Mouse (Mus musculus) kidney, embryonic 15.5 days (tissue): ENCODE results near the gene Krtap9-3. TPM values are rescaled to one million over a fixed set of nuclear protein-coding genes. Genes with fewer than 3 reads are reported as not detected.
"Not testable (repeated sequence)": the region's sequence is repeated elsewhere in the genome, so short reads cannot be mapped to it uniquely, and the experiment has no call there.

Source experiments
- ATAC-seq: fragments of 200-750 bp; cut with Nextera tagmentation; replicated peaks from 2 replicates; pipeline ENCODE4 v1.8.0; 2017; ENCODE audit warnings: moderate TSS enrichment; ENCODE audit not compliant: low FRiP score
- H3K27ac ChIP-seq: fragments of 300-500 bp; sonication (generic); 2 replicates; pipeline ENCODE4 v1.5.1; 2015; ENCODE audit warnings: mild to moderate bottlenecking, inconsistent platforms
- H3K27me3 ChIP-seq: fragments of 300-500 bp; sonication (generic); 2 replicates; pipeline ENCODE4 v1.6.1; 2015; ENCODE audit warnings: inconsistent platforms
- H3K36me3 ChIP-seq: fragments of 300-500 bp; sonication (generic); 2 replicates; pipeline ENCODE4 v1.6.1; 2015; ENCODE audit warnings: inconsistent platforms
- H3K4me1 ChIP-seq: fragments of 300-500 bp; sonication (generic); 2 replicates; pipeline ENCODE4 v1.6.1; 2015; ENCODE audit warnings: inconsistent platforms
- H3K4me2 ChIP-seq: fragments of 300-500 bp; sonication (generic); 2 replicates; pipeline ENCODE4 v1.6.1; 2015; ENCODE audit warnings: moderate library complexity, mild to moderate bottlenecking, inconsistent platforms
- H3K4me3 ChIP-seq: fragments of 300-500 bp; sonication (generic); replicated peaks from 2 replicates; pipeline ENCODE4 v1.5.1; 2015; ENCODE audit warnings: mild to moderate bottlenecking, inconsistent platforms
- H3K9ac ChIP-seq: fragments of 300-500 bp; sonication (generic); 2 replicates; pipeline ENCODE4 v1.6.1; 2015; ENCODE audit warnings: mild to moderate bottlenecking, inconsistent platforms
- H3K9me3 ChIP-seq: fragments of 300-500 bp; sonication (generic); replicated peaks from 2 replicates; pipeline ENCODE4 v1.6.1; 2016; ENCODE audit warnings: inconsistent platforms
- WGBS: fragments of 180-500 bp; shearing (Covaris S2); methylation state at CpG from one replicate; pipeline ENCODE4 v1.1.7; 2015; ENCODE audit warnings: mixed read lengths; 5-methylcytosine and 5-hydroxymethylcytosine counted together
- polyA plus RNA-seq: library from polyadenylated mRNA; unstranded; fragments of >200 nt; fragmentation: Nextera tagmentation; extraction: Ambion mirVana; gene quantifications from 2 replicates; pipeline ENCODE4 v1.2.1, GENCODE M21; 2015

Gene Krtap9-3
- not detected in 2 replicates for polyA plus RNA-seq

- not testable (repeated sequence) for ATAC-seq, H3K27me3 ChIP-seq, H3K4me1 ChIP-seq, H3K4me3 ChIP-seq, H3K4me2 ChIP-seq, H3K36me3 ChIP-seq, H3K9me3 ChIP-seq, H3K27ac ChIP-seq, H3K9ac ChIP-seq
- WGBS, result 73% methylated on average over 6 of the region's 6 CpGs
Observed at GRCm38 (mm10) chr11:99597742-99598141, at the start of gene Krtap9-3. Gene Krtap9-3, minus strand, starts transcription at chr11:99598105.

- Histone ChIP-seq H3K4me2 (no peak overlapping the region), H3K4me3 (no peak overlapping the region), H3K27ac (no peak overlapping the region), H3K36me3 (no peaks in the 10 kb centered on the region), H3K27me3 (no peaks in the 10 kb centered on the region), H3K4me1 (no peaks in the 10 kb centered on the region), H3K9ac (no peak overlapping the region), H3K9me3 (no peaks in the 10 kb centered on the region)
- 76% methylated on average over 15 of the region's 15 CpGs for WGBS
- ATAC-seq, result no peak
Observed at GRCm38 (mm10) chr11:99646444-99646843, 48.5 kb upstream of the Krtap9-3 start.

GRCm38 (mm10) chr11:99644351-99644750, 46.4 kb upstream of the Krtap9-3 start:
- Histone ChIP-seq H3K9ac (no peak overlapping the region), H3K27me3 (no peaks in the 10 kb centered on the region), H3K4me2 (no peak overlapping the region)

GRCm38 (mm10) chr11:99643635-99644139, 45.8 kb upstream of the Krtap9-3 start, which contains the start of gene Krtap4-7:
Gene Krtap4-7, minus strand, starts transcription at chr11:99644089.
- H3K9ac ChIP-seq, H3K27ac ChIP-seq, H3K4me3 ChIP-seq, H3K4me2 ChIP-seq, H3K27me3 ChIP-seq, H3K4me1 ChIP-seq, H3K36me3 ChIP-seq, H3K9me3 ChIP-seq, ATAC-seq: not testable (repeated sequence)
- 74% methylated on average over 9 of the region's 9 CpGs for WGBS

More at GRCm38 (mm10) chr11:99644351-99644750, 46.4 kb upstream of the Krtap9-3 start:
- Histone ChIP-seq H3K4me1 (no peaks in the 10 kb centered on the region), H3K27ac (no peak overlapping the region), H3K4me3 (no peak overlapping the region), H3K36me3 (no peaks in the 10 kb centered on the region), H3K9me3 (no peaks in the 10 kb centered on the region)
- 70% methylated on average over 3 of the region's 3 CpGs for WGBS
- ATAC-seq, result no peak

GRCm38 (mm10) chr11:99640926-99641325, 43.0 kb upstream of the Krtap9-3 start:
- Histone ChIP-seq H3K27ac (no peak overlapping the region), H3K9me3 (no peaks in the 10 kb centered on the region), H3K4me2 (no peak overlapping the region), H3K36me3 (no peaks in the 10 kb centered on the region), H3K27me3 (no peaks in the 10 kb centered on the region), H3K4me3 (no peak overlapping the region), H3K4me1 (no peaks in the 10 kb centered on the region), H3K9ac (no peak overlapping the region)
- 36% methylated on average over 1 of the region's 1 CpGs for WGBS
- no peak for ATAC-seq

GRCm38 (mm10) chr11:99637086-99637485, 39.2 kb upstream of the Krtap9-3 start:
- Histone ChIP-seq H3K4me3 (no peak overlapping the region), H3K4me1 (no peaks in the 10 kb centered on the region), H3K27me3 (no peaks in the 10 kb centered on the region), H3K4me2 (no peak overlapping the region), H3K36me3 (no peaks in the 10 kb centered on the region), H3K9ac (no peak overlapping the region), H3K27ac (no peak overlapping the region), H3K9me3 (no peaks in the 10 kb centered on the region)
- WGBS, result 66% methylated on average over 1 of the region's 1 CpGs
- no peak for ATAC-seq

- no peaks in the 10 kb centered on the region for H3K4me1 ChIP-seq
- no peak for ATAC-seq
- H3K27me3 ChIP-seq, result no peaks in the 10 kb centered on the region
- WGBS, result 34% methylated on average over 8 of the region's 8 CpGs
- no peak within 1 kb of the TSS for H3K27ac ChIP-seq
- H3K9ac ChIP-seq, result no peak within 1 kb of the TSS
- no peak within 1 kb of the TSS for H3K4me3 ChIP-seq
- no peaks in the 10 kb centered on the region for H3K9me3 ChIP-seq
- no peak within 1 kb of the TSS for H3K4me2 ChIP-seq
- no peaks in the 10 kb centered on the region for H3K36me3 ChIP-seq
Observed at GRCm38 (mm10) chr11:99634653-99635134, 36.8 kb upstream of the Krtap9-3 start, which contains the start of gene Krtap4-2. Gene Krtap4-2, minus strand, starts transcription at chr11:99635084.

- no peak overlapping the region for H3K27ac ChIP-seq
- no peak overlapping the region for H3K4me2 ChIP-seq
- H3K9ac ChIP-seq, result no peak overlapping the region
- no peaks in the 10 kb centered on the region for H3K36me3 ChIP-seq
- WGBS, result 61% methylated on average over 2 of the region's 2 CpGs
- H3K9me3 ChIP-seq, result no peaks in the 10 kb centered on the region
- H3K4me3 ChIP-seq, result no peak overlapping the region
- ATAC-seq, result no peak
- no peaks in the 10 kb centered on the region for H3K27me3 ChIP-seq
- no peaks in the 10 kb centered on the region for H3K4me1 ChIP-seq
Observed at GRCm38 (mm10) chr11:99633293-99633692, 35.4 kb upstream of the Krtap9-3 start.

- ATAC-seq, result no peak
- no peaks in the 10 kb centered on the region for H3K4me1 ChIP-seq
- H3K36me3 ChIP-seq, result no peaks in the 10 kb centered on the region
- H3K9me3 ChIP-seq, result no peaks in the 10 kb centered on the region
- no peak overlapping the region for H3K4me3 ChIP-seq
- no peaks in the 10 kb centered on the region for H3K27me3 ChIP-seq
- H3K4me2 ChIP-seq, result no peak overlapping the region
- H3K27ac ChIP-seq, result no peak overlapping the region
- no peak overlapping the region for H3K9ac ChIP-seq
- 79% methylated on average over 3 of the region's 3 CpGs for WGBS
Observed at GRCm38 (mm10) chr11:99630890-99631289, 33.0 kb upstream of the Krtap9-3 start.

- H3K27ac ChIP-seq, result no peak within 1 kb of the TSS
- no peaks in the 10 kb centered on the region for H3K27me3 ChIP-seq
- no peaks in the 10 kb centered on the region for H3K4me1 ChIP-seq
- no peak within 1 kb of the TSS for H3K4me2 ChIP-seq
- no peak within 1 kb of the TSS for H3K4me3 ChIP-seq
- no peaks in the 10 kb centered on the region for H3K9me3 ChIP-seq
- no peak within 1 kb of the TSS for H3K9ac ChIP-seq
- no peaks in the 10 kb centered on the region for H3K36me3 ChIP-seq
- no peak for ATAC-seq
- WGBS, result 86% methylated on average over 4 of the region's 4 CpGs
Observed at GRCm38 (mm10) chr11:99628138-99628537, 30.2 kb upstream of the Krtap9-3 start, which contains the start of gene Krtap4-1. Gene Krtap4-1, minus strand, starts transcription at chr11:99628238.

- Histone ChIP-seq H3K4me3 (no peak within 1 kb of the TSS), H3K9me3 (no peaks in the 10 kb centered on the region), H3K27ac (no peak within 1 kb of the TSS), H3K9ac (no peak within 1 kb of the TSS), H3K4me2 (no peak within 1 kb of the TSS), H3K36me3 (no peaks in the 10 kb centered on the region), H3K27me3 (no peaks in the 10 kb centered on the region), H3K4me1 (no peaks in the 10 kb centered on the region)
- 82% methylated on average over 2 of the region's 2 CpGs for WGBS
- no peak for ATAC-seq
Observed at GRCm38 (mm10) chr11:99620335-99620734, 22.4 kb upstream of the Krtap9-3 start, which contains the start of gene Gm11562. Gene Gm11562, minus strand, starts transcription at chr11:99620435.

- Histone ChIP-seq H3K4me3 (no peak within 1 kb of the TSS), H3K36me3 (no peaks in the 10 kb centered on the region), H3K27me3 (no peaks in the 10 kb centered on the region), H3K27ac (no peak within 1 kb of the TSS), H3K4me2 (no peak within 1 kb of the TSS), H3K9me3 (no peaks in the 10 kb centered on the region), H3K9ac (no peak within 1 kb of the TSS), H3K4me1 (no peaks in the 10 kb centered on the region)
- ATAC-seq, result no peak
- 76% methylated on average over 3 of the region's 3 CpGs for WGBS
Observed at GRCm38 (mm10) chr11:99614796-99615363, 17.0 kb upstream of the Krtap9-3 start, which contains the start of gene Krtap2-4. Gene Krtap2-4, minus strand, starts transcription at chr11:99614846.
